Mouse (Mus musculus): ENCODE data around the gene Kif4.
A peak's percentile ranks its signal among the peaks of the same experiment; 100 is the strongest.

Kif4 gene

DNA sequence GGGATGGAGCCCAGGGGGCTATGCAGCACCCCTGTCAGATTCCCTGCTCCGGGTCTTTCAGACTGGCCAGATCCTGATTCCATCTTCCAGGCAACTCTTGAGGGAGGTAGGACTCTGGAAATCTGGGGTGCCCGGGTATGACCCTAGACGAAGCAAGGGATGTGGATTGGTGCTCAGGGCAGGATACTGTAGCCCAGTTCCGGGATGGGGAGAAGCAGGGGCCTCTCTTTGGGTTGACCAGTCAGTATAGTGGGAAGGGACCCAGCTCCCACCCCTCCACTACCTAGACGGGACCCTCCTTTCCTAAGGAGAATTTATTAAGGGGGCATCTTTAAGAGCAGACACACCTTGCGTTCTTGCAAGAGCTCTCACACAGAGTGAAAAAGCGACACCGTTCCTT, 104.7 kb downstream of the Kif4 start:
- DNase-seq (ENCODE audit: low spot score): no peak

DNA sequence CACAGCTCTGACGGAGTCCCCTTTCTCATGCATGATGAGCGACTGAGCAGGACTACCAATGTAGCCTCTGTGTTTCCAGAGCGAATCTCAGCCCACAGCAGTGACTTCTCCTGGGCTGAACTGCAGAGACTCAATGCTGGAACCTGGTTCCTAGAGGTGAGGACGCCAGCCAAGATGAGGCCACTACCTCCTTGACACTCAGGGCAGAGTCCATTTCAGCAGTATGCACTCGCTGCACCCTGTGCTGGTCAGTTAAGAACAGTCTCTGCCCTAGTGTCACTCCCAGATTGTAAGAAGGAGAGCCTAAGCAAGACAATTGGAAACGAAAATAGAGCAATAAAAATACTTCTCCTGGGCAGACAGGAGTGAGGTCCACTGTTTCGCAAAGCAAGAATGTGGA, 108.8 kb downstream of the Kif4 start:
- DNase-seq (ENCODE audit: low spot score): no peak

DNA sequence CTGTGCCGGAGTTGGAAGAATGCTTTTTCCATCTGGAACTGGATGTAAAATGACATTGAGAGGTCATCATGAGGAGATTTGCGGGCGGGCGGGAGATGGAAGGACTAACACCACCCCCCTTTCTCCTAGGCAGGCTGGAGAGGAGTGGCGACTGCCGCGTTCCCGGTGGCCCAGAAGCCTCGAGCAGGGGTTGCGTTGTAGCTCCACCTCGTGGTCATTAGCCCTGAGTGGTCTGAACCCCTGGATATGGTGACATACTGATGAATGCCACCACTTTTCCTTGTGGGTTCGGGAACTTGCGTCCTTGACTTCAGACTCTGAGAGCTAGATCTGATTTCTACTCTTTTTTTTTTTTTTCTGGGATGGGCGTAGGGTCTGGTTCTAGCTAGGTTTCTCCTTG, 113.4 kb downstream of the Kif4 start:
- DNase-seq (ENCODE audit: low spot score): no peak

DNA sequence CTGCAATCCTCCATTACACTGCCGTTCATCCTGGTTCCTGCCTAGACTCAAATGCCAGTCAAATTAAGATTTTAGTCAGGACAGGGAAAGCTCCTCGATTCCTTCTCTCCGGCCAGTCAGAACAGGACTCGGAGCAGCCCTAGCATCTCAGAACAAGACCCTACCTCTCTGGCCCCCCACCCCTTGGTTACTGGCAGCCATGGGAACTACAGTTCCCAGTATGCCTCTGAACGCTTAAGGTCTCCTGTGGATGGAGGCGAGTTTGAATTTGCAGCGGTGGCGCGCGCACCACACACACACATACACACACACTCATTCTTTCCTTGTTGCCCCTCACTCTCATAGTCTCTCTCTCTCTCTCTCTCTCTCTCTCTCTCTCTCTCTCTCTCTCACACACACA, 113.9 kb downstream of the Kif4 start:
- no peak for DNase-seq (ENCODE audit: low spot score)

DNA sequence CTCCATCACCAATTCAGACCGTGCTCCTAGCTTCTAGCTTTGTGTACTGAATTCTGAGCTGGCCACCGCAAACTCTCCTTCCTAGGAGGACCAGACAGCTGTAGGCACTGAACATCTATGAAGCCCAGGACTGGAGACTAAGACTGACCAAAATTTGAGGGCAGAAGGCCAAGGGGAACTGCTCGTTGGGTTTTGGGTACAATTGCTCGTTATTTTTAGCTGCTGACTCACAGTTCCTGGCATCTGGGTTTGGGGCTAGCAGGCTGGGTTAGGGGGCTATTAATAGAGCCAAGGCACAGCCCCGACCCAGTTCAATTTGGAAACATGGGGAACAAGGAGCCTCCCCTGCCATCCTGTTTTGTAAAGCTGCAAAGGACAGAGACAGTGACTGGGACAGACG, 115.2 kb downstream of the Kif4 start:
- peak; percentile 39 for DNase-seq (ENCODE audit: low spot score)

DNA sequence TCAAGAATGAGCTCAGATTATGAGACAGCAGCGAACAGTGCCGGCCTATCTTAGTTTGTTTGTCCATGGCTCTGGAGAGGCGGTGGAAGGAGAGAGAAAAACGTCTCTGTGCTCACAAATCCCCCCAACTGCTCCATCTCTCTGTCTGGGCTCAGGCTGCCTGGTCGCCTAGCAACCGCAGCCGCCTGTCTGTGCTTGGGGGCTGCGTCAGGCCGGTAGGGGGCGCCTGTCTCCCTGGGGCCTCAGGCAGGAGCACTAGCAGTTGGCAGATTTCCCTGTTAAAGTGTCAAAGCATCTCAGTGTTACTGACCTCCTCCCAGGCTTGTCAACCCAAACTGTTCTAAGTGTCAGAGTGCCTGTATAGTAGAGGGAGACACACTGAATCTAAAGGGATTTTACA, 116.4 kb downstream of the Kif4 start:
- no peak for DNase-seq (ENCODE audit: low spot score)

DNA sequence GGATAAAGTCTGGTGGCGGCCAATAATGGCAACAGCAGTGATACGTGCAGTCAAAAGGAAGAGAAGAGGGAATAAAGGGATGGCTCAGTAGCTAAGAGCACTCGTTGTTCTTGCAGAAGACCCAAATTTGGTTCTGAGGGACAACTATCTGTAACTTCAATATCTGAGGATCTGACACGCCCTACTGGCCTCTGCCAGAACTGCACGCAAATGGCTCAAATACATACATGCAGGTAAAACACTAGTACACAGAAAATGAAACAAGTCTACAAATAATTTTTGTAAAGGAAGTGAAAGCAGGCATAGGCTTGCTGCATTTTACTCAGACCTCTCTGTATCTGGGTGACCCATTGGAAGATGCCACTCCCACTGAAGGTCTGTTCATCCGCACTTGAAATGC, 140.3 kb downstream of the Kif4 start:
- DNase-seq (ENCODE audit: low spot score): no peak

DNA sequence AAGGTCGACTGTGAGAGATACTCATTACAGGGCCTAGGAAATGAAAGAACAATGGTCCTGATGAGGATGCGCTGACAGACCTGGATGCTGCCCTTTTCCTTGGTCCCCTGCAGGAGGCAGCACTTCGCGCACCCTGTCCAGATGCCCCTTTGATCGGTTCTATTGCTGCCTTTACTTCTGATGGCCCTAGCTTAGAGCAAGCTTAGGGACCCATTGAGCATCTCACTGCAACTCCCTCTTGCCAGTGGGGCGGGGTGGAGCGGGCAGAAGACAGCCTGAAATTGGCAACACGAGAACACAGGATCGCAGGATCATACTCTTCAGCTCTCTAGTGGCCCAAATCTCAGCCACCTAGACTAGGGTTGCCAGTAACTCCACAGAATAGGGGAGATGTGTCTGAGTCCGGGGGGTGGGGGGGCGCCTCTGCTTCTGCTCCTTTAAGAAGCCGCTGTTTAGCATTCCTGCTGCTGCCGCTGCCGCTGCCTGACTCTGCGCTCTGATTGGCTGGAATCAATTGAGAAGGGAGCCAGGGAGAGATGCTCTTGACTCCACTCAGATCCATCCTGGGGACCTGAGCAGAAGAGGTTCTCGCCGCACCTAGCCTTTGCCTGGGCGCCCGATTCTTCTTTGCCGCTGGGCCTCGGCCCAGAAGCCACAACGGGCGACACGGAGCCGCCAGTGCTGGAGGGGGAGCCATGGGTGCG, 141.8 kb downstream of the Kif4 start, which contains the start of gene Dlg3:
Dlg3 (plus strand) TSS at position 542 of the 704 bp plus-strand sequence.
- DNase-seq (ENCODE audit: low spot score): no peak

DNA sequence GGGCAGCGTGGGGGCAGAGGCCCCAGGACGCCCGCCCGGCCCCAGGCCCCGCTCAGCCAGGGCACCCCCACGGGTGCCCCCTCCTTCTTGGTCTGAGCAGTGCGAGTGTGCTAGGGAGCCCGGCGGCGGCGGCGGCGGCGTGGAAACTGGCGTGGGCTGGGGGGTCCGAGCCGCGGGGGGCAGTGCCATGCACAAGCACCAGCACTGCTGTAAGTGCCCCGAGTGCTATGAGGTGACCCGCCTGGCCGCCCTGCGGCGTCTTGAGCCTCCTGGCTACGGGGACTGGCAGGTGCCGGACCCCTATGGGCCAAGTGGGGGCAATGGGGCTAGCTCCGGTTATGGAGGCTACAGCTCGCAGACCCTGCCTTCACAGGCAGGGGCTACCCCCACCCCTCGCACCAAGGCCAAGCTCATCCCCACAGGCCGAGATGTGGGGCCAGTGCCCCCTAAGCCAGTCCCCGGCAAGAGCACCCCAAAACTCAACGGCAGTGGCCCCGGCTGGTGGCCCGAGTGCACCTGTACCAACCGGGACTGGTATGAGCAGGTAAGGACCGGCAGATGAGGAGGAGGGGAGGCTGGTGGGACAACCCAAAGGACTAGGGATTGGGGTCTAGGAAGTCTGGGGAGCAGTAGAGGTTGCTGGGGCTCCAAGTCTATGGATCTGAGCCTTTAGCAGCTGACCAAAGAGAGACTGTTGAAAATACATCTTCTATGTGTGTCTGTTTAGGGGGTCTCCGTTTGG, 142.5 kb downstream of the Kif4 start:
- DNase-seq (ENCODE audit: low spot score): no peak

DNA sequence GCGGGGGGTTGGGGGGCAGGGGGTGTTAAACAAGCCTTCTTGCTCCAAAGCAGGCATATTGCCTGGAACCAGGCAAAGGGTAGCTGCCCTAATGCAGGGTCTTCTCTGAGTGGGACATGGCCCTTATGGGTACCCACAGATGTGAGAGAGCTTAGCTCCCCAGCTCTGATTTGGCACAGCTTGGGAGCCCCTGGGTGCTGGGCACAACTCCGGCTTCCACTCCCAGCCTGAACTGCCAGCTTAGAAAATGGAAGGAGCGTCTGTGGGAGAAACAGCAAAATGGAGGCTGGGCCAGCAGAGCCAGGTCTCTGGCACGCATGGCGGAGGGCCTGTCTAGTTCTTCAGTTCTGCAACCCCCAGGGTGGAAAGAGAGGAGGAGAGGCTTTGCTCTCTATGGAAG, 143.7 kb downstream of the Kif4 start:
- no peak for DNase-seq (ENCODE audit: low spot score)

DNA sequence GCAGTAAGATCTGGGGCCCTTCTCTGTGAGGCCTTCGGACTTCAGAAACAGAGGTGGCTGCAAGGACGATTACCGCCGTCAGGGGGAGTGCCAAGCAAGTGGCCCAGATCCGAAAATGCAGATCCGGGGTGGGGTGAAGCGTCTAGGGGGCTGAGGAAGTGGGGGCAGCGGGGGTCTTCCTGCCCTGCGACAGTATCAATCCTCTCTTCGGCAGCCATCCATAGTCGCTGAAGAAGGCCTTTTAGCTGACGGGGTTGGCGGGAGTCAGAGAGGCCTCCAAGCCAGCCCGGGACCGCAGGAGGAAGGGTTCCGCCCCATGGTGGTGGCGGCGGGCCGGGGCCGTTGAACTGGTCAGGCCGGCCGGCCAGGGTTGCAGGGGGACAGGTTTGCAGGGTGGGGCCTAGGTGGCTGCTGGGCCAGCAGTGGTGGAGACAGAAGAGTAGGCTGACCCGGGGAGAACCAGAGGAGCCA, 148.8 kb downstream of the Kif4 start:
- DNase-seq (ENCODE audit: low spot score): peak; percentile 67

DNA sequence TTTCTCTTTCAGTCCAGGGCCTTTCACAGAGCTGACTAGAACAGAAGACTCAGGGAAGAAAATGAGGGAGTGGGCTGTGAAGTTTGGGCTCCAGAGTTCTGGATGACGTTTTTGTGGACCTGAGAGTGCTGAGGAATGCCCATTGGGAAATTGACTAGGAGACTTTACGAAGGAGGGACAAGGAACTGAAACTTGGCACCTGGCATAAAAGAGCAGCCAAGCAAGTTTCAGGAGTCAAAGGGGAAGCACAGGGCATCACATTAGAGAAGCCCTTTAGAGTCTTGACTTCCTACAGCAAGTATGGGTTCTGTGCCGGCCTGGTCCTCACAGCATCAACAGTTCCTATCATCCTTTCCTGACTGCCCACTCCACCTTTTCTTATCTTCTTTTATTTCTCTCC, 149.9 kb downstream of the Kif4 start:
- DNase-seq (ENCODE audit: low spot score): no peak

DNA sequence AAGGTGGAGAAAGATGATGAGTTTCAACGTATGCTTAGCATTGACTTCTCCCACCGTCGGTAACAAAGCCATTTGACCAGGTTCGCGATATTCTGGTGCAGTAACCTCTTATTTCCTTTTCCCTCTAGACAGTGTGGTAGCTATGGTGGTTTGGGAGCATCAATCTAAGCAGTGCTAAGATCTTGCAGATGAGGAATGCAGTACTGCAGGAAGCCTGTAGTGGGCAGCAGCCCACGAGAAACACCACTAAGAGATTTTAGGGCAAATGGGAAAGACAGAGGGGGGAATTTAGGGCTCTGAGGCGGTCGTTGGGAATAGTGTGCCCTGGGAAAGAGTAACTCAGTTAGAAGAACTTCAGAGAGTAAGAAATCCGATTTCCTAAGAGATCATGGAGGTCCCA, 151.0 kb downstream of the Kif4 start:
- peak; percentile 70 for DNase-seq (ENCODE audit: low spot score)

All from adipocyte (in vitro differentiated cells).